Mouse (Mus musculus): ENCODE measurements around the gene Armc9.

DNA sequence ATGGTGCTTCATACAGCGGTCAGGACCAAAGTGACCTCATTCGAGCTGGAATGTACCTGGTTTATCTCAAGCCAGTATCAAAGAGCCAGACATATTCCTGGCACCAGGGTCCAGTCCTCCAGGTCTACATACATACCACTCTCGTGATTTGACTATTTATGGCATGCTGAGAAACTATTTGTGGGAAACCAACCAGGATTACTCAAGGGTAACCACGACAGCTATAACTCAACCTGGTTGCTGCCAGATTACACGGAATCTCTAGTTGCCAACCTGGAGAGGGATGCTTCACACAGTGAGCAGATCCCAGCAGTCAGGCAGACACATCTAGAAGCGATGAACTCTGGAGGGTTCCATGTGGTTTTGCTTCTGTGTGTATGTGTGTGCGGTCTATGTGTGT, 3.2 kb upstream of the Armc9 start:
- TF ChIP-seq CTCF (IDR thresholded peaks at IDR 0.05; ENCODE audit: borderline replicate concordance, insufficient read depth, low read length): no peak
- no peak for TF ChIP-seq POLR2A (IDR thresholded peaks at IDR 0.05; ENCODE audit: low read depth, low read length)

All from embryonic fibroblast, embryonic 13.5 days (primary cell).